9 mouse cellular contexts compared by ENCODE assay signal in the genomic region with DNA sequence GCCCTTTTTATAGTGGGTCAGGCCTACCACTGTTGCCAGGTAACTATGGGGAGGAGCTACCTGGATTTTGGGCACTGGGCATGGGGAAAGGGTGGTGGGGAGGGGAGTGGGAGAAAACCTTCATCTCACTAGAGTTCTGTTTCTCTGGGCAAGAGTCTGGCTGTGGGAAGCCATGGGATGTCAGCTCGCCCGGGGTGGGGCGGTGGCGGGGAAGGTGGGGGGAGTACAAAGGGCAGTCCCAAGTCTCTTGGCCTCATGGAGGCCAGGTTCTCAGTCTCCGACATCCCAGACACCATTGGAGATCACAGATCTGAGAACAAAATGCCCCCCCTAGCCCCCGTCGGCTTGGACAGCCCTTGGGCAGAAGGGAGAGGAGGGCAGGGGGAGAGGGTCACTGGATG. TPM values are rescaled to one million over a fixed set of nuclear protein-coding genes. Genes with fewer than 3 reads are reported as not detected.
A peak's percentile ranks its signal among the peaks of the same experiment; 100 is the strongest.
DNase-seq lines count a peak whose midpoint lies in the region; ATAC-seq and TF ChIP-seq lines count a peak whose summit lies in the region.
"Had no signal": no experiment of that assay in that cellular context is flagged by ENCODE, and none has a peak within 500 bp of the region (broad histone marks: within the 10 kb centered on the region; RNA-seq: fewer than 3 reads in every experiment).

No protein-coding gene starts in this region.

- peak; percentile 13; the same call in 1 of the 2 replicates for ATAC-seq in heart, postnatal 0 days (ENCODE audit: insufficient read depth, low read depth)
- ATAC-seq in embryonic facial prominence, embryonic 12.5 days (ENCODE audit: insufficient number of reproducible peaks, insufficient read depth, low FRiP score, low TSS enrichment): peak; percentile 54
- peak; percentile 27; the same call in 1 of the 2 replicates for ATAC-seq in hindbrain, postnatal 0 days
- peak; percentile 38 for ATAC-seq in midbrain, embryonic 13.5 days
- ATAC-seq in frontal cortex, adult (ENCODE audit: low TSS enrichment): no peak

- H3K4me1 ChIP-seq in heart, postnatal 0 days (ENCODE audit: control insufficient read depth, insufficient read depth): no peaks in the 10 kb centered on the region
- no peaks in the 10 kb centered on the region for H3K4me1 ChIP-seq in embryonic facial prominence, embryonic 12.5 days
- H3K4me1 ChIP-seq in hindbrain, postnatal 0 days (ENCODE audit: insufficient read depth, low read length): no peaks in the 10 kb centered on the region
- H3K4me1 ChIP-seq in midbrain, embryonic 13.5 days (replicated peaks): no peaks in the 10 kb centered on the region

- H3K36me3 ChIP-seq in heart, postnatal 0 days (replicated peaks; ENCODE audit: control insufficient read depth, insufficient read depth, low read length): no peaks in the 10 kb centered on the region
- H3K36me3 ChIP-seq in embryonic facial prominence, embryonic 12.5 days: 0 out of 2 replicates have a peak, but pooled peaks cover 3% of the 10 kb centered on the region
- no peaks in the 10 kb centered on the region for H3K36me3 ChIP-seq in hindbrain, postnatal 0 days (ENCODE audit: insufficient read depth, low read length)
- 0 out of 2 replicates have a peak, but pooled peaks cover 8% of the 10 kb centered on the region for H3K36me3 ChIP-seq in midbrain, embryonic 13.5 days

- WGBS in heart, postnatal 0 days: 86% methylated on average over 7 of the region's 7 CpGs
- 94% methylated on average over 7 of the region's 7 CpGs for WGBS in embryonic facial prominence, embryonic 12.5 days
- WGBS in hindbrain, postnatal 0 days: 93% methylated on average over 7 of the region's 7 CpGs
- WGBS in midbrain, embryonic 13.5 days: 92% methylated on average over 7 of the region's 7 CpGs

- H3K27me3 ChIP-seq in heart, postnatal 0 days (ENCODE audit: control insufficient read depth, insufficient read depth, low read length): no peaks in the 10 kb centered on the region
- no peaks in the 10 kb centered on the region for H3K27me3 ChIP-seq in embryonic facial prominence, embryonic 12.5 days
- H3K27me3 ChIP-seq in hindbrain, postnatal 0 days (ENCODE audit: insufficient read depth, low read length): no peaks in the 10 kb centered on the region
- no peaks in the 10 kb centered on the region for H3K27me3 ChIP-seq in midbrain, embryonic 13.5 days

- H3K9me3 ChIP-seq in heart, postnatal 0 days (replicated peaks; ENCODE audit: control insufficient read depth, low read length): peaks cover 53% of the 10 kb centered on the region
- peaks cover 58% of the 10 kb centered on the region for H3K9me3 ChIP-seq in embryonic facial prominence, embryonic 12.5 days
- H3K9me3 ChIP-seq in hindbrain, postnatal 0 days (ENCODE audit: low read length): peaks cover 57% of the 10 kb centered on the region
- peaks cover 61% of the 10 kb centered on the region for H3K9me3 ChIP-seq in midbrain, embryonic 13.5 days

- no peak overlapping the region for H3K27ac ChIP-seq in heart, postnatal 0 days (ENCODE audit: low read depth)
- no peak overlapping the region for H3K27ac ChIP-seq in embryonic facial prominence, embryonic 12.5 days
- no peak overlapping the region for H3K27ac ChIP-seq in hindbrain, postnatal 0 days
- H3K27ac ChIP-seq in midbrain, embryonic 13.5 days: no peak overlapping the region

- H3K9ac ChIP-seq in heart, postnatal 0 days (replicated peaks; ENCODE audit: low read depth, low read length): no peak overlapping the region
- H3K9ac ChIP-seq in embryonic facial prominence, embryonic 12.5 days: no peak overlapping the region
- H3K9ac ChIP-seq in hindbrain, postnatal 0 days (replicated peaks; ENCODE audit: low read length): no peak overlapping the region
- H3K9ac ChIP-seq in midbrain, embryonic 13.5 days (replicated peaks): no peak overlapping the region

- DNase-seq in heart, postnatal 0 days (ENCODE audit: low spot score): no peak
- no peak for DNase-seq in heart, postnatal 10 days
- no peak for DNase-seq in hindbrain, postnatal 0 days (ENCODE audit: low spot score)
- no peak for DNase-seq in ovary, adult 18-20 months (ENCODE audit: low spot score)
- DNase-seq in adipocyte (ENCODE audit: low spot score): no peak
- DNase-seq: kidney, postnatal 14 days had no signal

- no peak for TF ChIP-seq CTCF in heart, postnatal 0 days (IDR thresholded peaks at IDR 0.05; ENCODE audit: low read depth)
- no peak for TF ChIP-seq CTCF in hindbrain, postnatal 0 days (IDR thresholded peaks at IDR 0.05; ENCODE audit: low read depth)

- no peak overlapping the region for H3K4me3 ChIP-seq in heart, postnatal 0 days (ENCODE audit: low read depth, low read length)
- no peak overlapping the region for H3K4me3 ChIP-seq in embryonic facial prominence, embryonic 12.5 days
- H3K4me3 ChIP-seq in hindbrain, postnatal 0 days (ENCODE audit: low read length): no peak overlapping the region
- H3K4me3 ChIP-seq in midbrain, embryonic 13.5 days (replicated peaks): no peak overlapping the region

- intact Hi-C loops in heart, postnatal 10 days (cut with DNase I): no loop called here

- H3K4me2 ChIP-seq in heart, postnatal 0 days (ENCODE audit: low read depth, low read length): no peak overlapping the region
- H3K4me2 ChIP-seq in embryonic facial prominence, embryonic 12.5 days (replicated peaks): no peak overlapping the region
- no peak overlapping the region for H3K4me2 ChIP-seq in hindbrain, postnatal 0 days (ENCODE audit: low read depth, low read length)
- no peak overlapping the region for H3K4me2 ChIP-seq in midbrain, embryonic 13.5 days (replicated peaks)

- TF ChIP-seq EP300 in heart, postnatal 0 days (IDR thresholded peaks at IDR 0.05; ENCODE audit: low read depth): no peak

RNA-seq across cellular contexts. Expression of a gene that starts 6.5 kb away (rescaled TPM):
- 1.8 and 3.2 TPM in 2 replicates for total RNA-seq in heart, postnatal 0 days (2014; rRNA removed; ENCODE audit: low replicate concordance)
- polyA plus RNA-seq in heart, postnatal 0 days (2015; fragmentation: Nextera tagmentation; extraction: Ambion mirVana): 2.6 TPM in 2 replicates
- 1 to 10 TPM; 4.2 to 4.4 TPM for total RNA-seq in heart, postnatal 10 days (2021)
- 2.9 and 4.5 TPM in 2 replicates for polyA plus RNA-seq in embryonic facial prominence, embryonic 12.5 days (2016; fragmentation: Nextera tagmentation; extraction: Ambion mirVana)
- 2.5 and 3.0 TPM in 2 replicates for total RNA-seq in hindbrain, postnatal 0 days (2014; rRNA removed)
- 1.6 and 2.2 TPM in 2 replicates for polyA plus RNA-seq in hindbrain, postnatal 0 days (2015; fragmentation: Nextera tagmentation; extraction: Ambion mirVana)
- 1.9 and 2.0 TPM in 2 replicates for polyA plus RNA-seq in midbrain, embryonic 13.5 days (2015; fragmentation: Nextera tagmentation; extraction: Ambion mirVana)

RNA-seq across cellular contexts. Expression of a gene that starts 46.5 kb away (rescaled TPM):
- total RNA-seq in heart, postnatal 0 days (2014; rRNA removed; ENCODE audit: low replicate concordance): 0.97 TPM in 1 of 2 replicates, not detected in the other
- polyA plus RNA-seq in heart, postnatal 0 days (2015; fragmentation: Nextera tagmentation; extraction: Ambion mirVana): 0.05 TPM in 1 of 2 replicates, not detected in the other
- total RNA-seq in heart, postnatal 10 days (2021): 1 to 10 TPM in 1 of 2 experiments, under 1 TPM in 1; 0.60 to 1.1 TPM
- polyA plus RNA-seq in embryonic facial prominence, embryonic 12.5 days (2016; fragmentation: Nextera tagmentation; extraction: Ambion mirVana): 0.06 and 0.14 TPM in 2 replicates
- 0.16 TPM in 1 of 2 replicates, not detected in the other for total RNA-seq in hindbrain, postnatal 0 days (2014; rRNA removed)
- 0.08 and 0.11 TPM in 2 replicates for polyA plus RNA-seq in hindbrain, postnatal 0 days (2015; fragmentation: Nextera tagmentation; extraction: Ambion mirVana)
- polyA plus RNA-seq in midbrain, embryonic 13.5 days (2015; fragmentation: Nextera tagmentation; extraction: Ambion mirVana): 0.09 TPM in 1 of 2 replicates, not detected in the other
